Mouse (Mus musculus) lung, adult 2 months (tissue): ENCODE measurements at regions not wholly inside any gene's neighbourhood (a gene's known extent, or its start where the extent isn't known, plus 50 kb on each side); places are given as distances from the start of the nearest gene placed in this dataset.

Source experiments
- CTCF ChIP-seq: fragments of 200-500 bp; IDR thresholded peaks from 2 replicates; pipeline ENCODE4 v1.5.1; 2011; ENCODE audit warnings: mild to moderate bottlenecking, low read length, control low read depth; ENCODE audit not compliant: insufficient read depth
- POLR2A ChIP-seq: fragments of 200-500 bp; IDR thresholded peaks from 2 replicates; pipeline ENCODE4 v1.6.1; 2011; ENCODE audit warnings: low read depth, mild to moderate bottlenecking, control low read depth, low read length, borderline replicate concordance; ENCODE audit errors: extremely low read depth

GRCm38 (mm10) chr17:83972470-83972869 lies 124.7 kb upstream of the Haao start:
- no peak for TF ChIP-seq POLR2A
- no peak for TF ChIP-seq CTCF
